Mouse (Mus musculus) hindbrain, postnatal 0 days (tissue): ENCODE measurements around the gene Smg6. TPM values are rescaled to one million over a fixed set of nuclear protein-coding genes. Genes with fewer than 3 reads are reported as not detected.

Experiments
- ATAC-seq: fragments of 200-750 bp; cut with Nextera tagmentation; 2 replicates; pipeline ENCODE4 v1.8.0; 2017; ENCODE audit warnings: mild to moderate bottlenecking, moderate TSS enrichment, moderate library complexity
- DNase-seq: peaks from one replicate; pipeline ENCODE4 v3.0.0-alpha.2; 2015; ENCODE audit warnings: low spot score
- H3K27ac ChIP-seq: fragments of 300-500 bp; sonication (generic); 2 replicates; pipeline ENCODE4 v1.5.1; 2014; ENCODE audit warnings: mild to moderate bottlenecking
- H3K27me3 ChIP-seq: fragments of 300-500 bp; sonication (generic); 2 replicates; pipeline ENCODE4 v1.6.1; 2014; ENCODE audit warnings: low read length, mixed read lengths; ENCODE audit not compliant: insufficient read depth
- H3K36me3 ChIP-seq: fragments of 300-500 bp; sonication (generic); 2 replicates; pipeline ENCODE4 v1.6.1; 2014; ENCODE audit warnings: low read length, mixed read lengths; ENCODE audit not compliant: insufficient read depth
- H3K4me1 ChIP-seq: fragments of 300-500 bp; sonication (generic); 2 replicates; pipeline ENCODE4 v1.6.1; 2014; ENCODE audit warnings: antibody characterized with exemption, low read length, mixed read lengths; ENCODE audit not compliant: insufficient read depth
- H3K4me2 ChIP-seq: fragments of 300-500 bp; sonication (generic); 2 replicates; pipeline ENCODE4 v1.6.1; 2014; ENCODE audit warnings: low read depth, mild to moderate bottlenecking, low read length, moderate library complexity, mixed read lengths
- H3K4me3 ChIP-seq: fragments of 300-500 bp; sonication (generic); 2 replicates; pipeline ENCODE4 v1.5.1; 2014; ENCODE audit warnings: low read length
- H3K9ac ChIP-seq: fragments of 300-500 bp; sonication (generic); replicated peaks from 2 replicates; pipeline ENCODE4 v1.6.1; 2014; ENCODE audit warnings: mild to moderate bottlenecking, low read length, moderate library complexity, mixed read lengths
- H3K9me3 ChIP-seq: fragments of 300-500 bp; sonication (generic); 2 replicates; pipeline ENCODE4 v1.6.1; 2016; ENCODE audit warnings: low read length, mixed read lengths
- CTCF ChIP-seq: IDR thresholded peaks from 2 replicates; pipeline ENCODE4 v1.5.1; 2016; ENCODE audit warnings: antibody characterized with exemption, control low read depth, low read depth
- WGBS: fragments of 180-500 bp; shearing (Covaris S2); extraction: QIAGEN DNeasy Blood & Tissue Kit; methylation state at CpG from one replicate; pipeline ENCODE4 v1.1.7; 2014; 5-methylcytosine and 5-hydroxymethylcytosine counted together
- polyA plus RNA-seq: library from polyadenylated mRNA; unstranded; fragments of >200 nt; fragmentation: Nextera tagmentation; extraction: Ambion mirVana; gene quantifications from 2 replicates; pipeline ENCODE4 v1.2.1, GENCODE M21; 2015
- total RNA-seq: library from RNA; depleted of rRNA; stranded (reverse); fragments of >200 nt; gene quantifications from 2 replicates; pipeline ENCODE4 v1.2.3, GENCODE M21; 2014

Smg6 gene
- total and polyA plus RNA-seq, 2 experiments from 2014 or later, result 10.0 to 27.8 TPM

- peaks cover 3% of the 10 kb centered on the region; the same call in 1 of the 2 replicates for H3K27me3 ChIP-seq
- H3K4me1 ChIP-seq, result no peaks in the 10 kb centered on the region; the same call in 1 of the 2 replicates
- no peak for ATAC-seq
- peak overlapping the region; percentile 48; the same call in 1 of the 2 replicates for H3K27ac ChIP-seq
- H3K4me2 ChIP-seq, result peak overlapping the region; percentile 69
- WGBS, result under 1% methylated on average over 52 of the region's 52 CpGs
- DNase-seq, result peak; percentile 30
- peak overlapping the region; percentile 55 for H3K4me3 ChIP-seq
- H3K36me3 ChIP-seq, result no peaks in the 10 kb centered on the region
- H3K9ac ChIP-seq, result peak overlapping the region; percentile 54
- TF ChIP-seq CTCF, result no peak
- no peaks in the 10 kb centered on the region for H3K9me3 ChIP-seq
These were observed 268.7 kb downstream of the Smg6 start for GRCm38 (mm10) chr11:75194121-75194849.

GRCm38 (mm10) chr11:75194850-75195461, 269.3 kb downstream of the Smg6 start:
- TF ChIP-seq CTCF, result no peak; the same call in 1 of the 2 replicates
- H3K27me3 ChIP-seq, result peaks cover 3% of the 10 kb centered on the region; the same call in 1 of the 2 replicates
- H3K4me2 ChIP-seq, result peak overlapping the region; percentile 69
- peak overlapping the region; percentile 55 for H3K4me3 ChIP-seq
- no peaks in the 10 kb centered on the region for H3K36me3 ChIP-seq
- under 1% methylated on average over 38 of the region's 39 CpGs for WGBS
- peak; percentile 30; the same call in 1 of the 2 replicates for ATAC-seq
- peak; percentile 87 for DNase-seq
- no peaks in the 10 kb centered on the region; the same call in 1 of the 2 replicates for H3K4me1 ChIP-seq
- peak overlapping the region; percentile 61 for H3K27ac ChIP-seq
- no peaks in the 10 kb centered on the region for H3K9me3 ChIP-seq
- peak overlapping the region; percentile 54 for H3K9ac ChIP-seq

- no peak for TF ChIP-seq CTCF
- 55% methylated on average over 6 of the region's 6 CpGs for WGBS
- DNase-seq (no peak), ATAC-seq (no peak)
- Histone ChIP-seq H3K9me3 (no peaks in the 10 kb centered on the region), H3K4me2 (peak overlapping the region; percentile 69), H3K9ac (no peak overlapping the region), H3K27ac (peak overlapping the region; percentile 61; the same call in 1 of the 2 replicates), H3K4me3 (0 out of 2 replicates have a peak overlapping the region, but pooled peaks have one; percentile 55), H3K36me3 (no peaks in the 10 kb centered on the region), H3K4me1 (no peaks in the 10 kb centered on the region; the same call in 1 of the 2 replicates), H3K27me3 (peaks cover 3% of the 10 kb centered on the region; the same call in 1 of the 2 replicates)
These were observed 270.5 kb downstream of the Smg6 start for GRCm38 (mm10) chr11:75196131-75196530.

GRCm38 (mm10) chr11:75197956-75198355, 272.3 kb downstream of the Smg6 start:
- WGBS, result 52% methylated on average over 7 of the region's 7 CpGs
- no peaks in the 10 kb centered on the region; the same call in 1 of the 2 replicates for H3K4me1 ChIP-seq
- H3K36me3 ChIP-seq, result no peaks in the 10 kb centered on the region
- H3K27me3 ChIP-seq, result peaks cover 3% of the 10 kb centered on the region; the same call in 1 of the 2 replicates
- TF ChIP-seq CTCF, result no peak
- no peak overlapping the region for H3K27ac ChIP-seq
- H3K4me2 ChIP-seq, result no peak overlapping the region
- no peaks in the 10 kb centered on the region for H3K9me3 ChIP-seq
- DNase-seq (no peak), ATAC-seq (no peak)
- no peak overlapping the region for H3K4me3 ChIP-seq
- no peak overlapping the region for H3K9ac ChIP-seq

GRCm38 (mm10) chr11:75198792-75199191, 273.2 kb downstream of the Smg6 start:
- peaks cover 3% of the 10 kb centered on the region; the same call in 1 of the 2 replicates for H3K27me3 ChIP-seq
- H3K9ac ChIP-seq, result no peak overlapping the region
- no peak overlapping the region for H3K27ac ChIP-seq
- 48% methylated on average over 4 of the region's 4 CpGs for WGBS
- H3K9me3 ChIP-seq, result no peaks in the 10 kb centered on the region
- peak; percentile 40 for DNase-seq
- no peaks in the 10 kb centered on the region; the same call in 1 of the 2 replicates for H3K4me1 ChIP-seq
- TF ChIP-seq CTCF, result no peak
- no peak overlapping the region for H3K4me2 ChIP-seq
- H3K4me3 ChIP-seq, result no peak overlapping the region
- H3K36me3 ChIP-seq, result no peaks in the 10 kb centered on the region
- ATAC-seq, result no peak

GRCm38 (mm10) chr11:75199951-75200350, 274.3 kb downstream of the Smg6 start:
- H3K4me3 ChIP-seq, result no peak overlapping the region
- H3K9ac ChIP-seq, result no peak overlapping the region
- no peaks in the 10 kb centered on the region for H3K36me3 ChIP-seq
- no peaks in the 10 kb centered on the region for H3K9me3 ChIP-seq
- no peak for TF ChIP-seq CTCF
- H3K27ac ChIP-seq, result no peak overlapping the region
- WGBS, result 80% methylated on average over 5 of the region's 5 CpGs
- H3K4me1 ChIP-seq, result no peaks in the 10 kb centered on the region
- H3K27me3 ChIP-seq, result peaks cover 3% of the 10 kb centered on the region; the same call in 1 of the 2 replicates
- no peak overlapping the region for H3K4me2 ChIP-seq
- no peak for ATAC-seq
- no peak for DNase-seq
